Mouse (Mus musculus) myocyte (in vitro differentiated cells): ENCODE measurements around the gene Pold4. TPM values are rescaled to one million over a fixed set of nuclear protein-coding genes. Genes with fewer than 3 reads are reported as not detected.

Source experiments
- H3K27me3 ChIP-seq: one replicate; pipeline ENCODE4 v1.6.1; 2011; ENCODE audit not compliant: control insufficient read depth, insufficient read depth, insufficient read length
- H3K36me3 ChIP-seq: one replicate; pipeline ENCODE4 v1.6.1; 2011; ENCODE audit not compliant: control insufficient read depth, insufficient read depth
- H3K4me2 ChIP-seq: one replicate; pipeline ENCODE4 v1.6.1; 2011; ENCODE audit warnings: low read depth, control low read depth
- H3K4me3 ChIP-seq: one replicate; pipeline ENCODE4 v1.5.1; 2011; ENCODE audit warnings: mild to moderate bottlenecking, control low read depth, moderate library complexity
- H3K79me2 ChIP-seq: one replicate; pipeline ENCODE4 v1.6.1; 2011; ENCODE audit not compliant: control insufficient read depth, insufficient read depth
- H3ac ChIP-seq: one replicate; pipeline ENCODE4 v1.6.1; 2011; ENCODE audit not compliant: control insufficient read depth, insufficient read length
- CEBPB ChIP-seq: IDR thresholded peaks from 2 replicates; pipeline ENCODE4 v1.6.1; 2011; ENCODE audit warnings: mild to moderate bottlenecking, moderate library complexity; ENCODE audit not compliant: poor library complexity, insufficient read depth, severe bottlenecking
- E2F4 ChIP-seq: IDR thresholded peaks from one replicate; pipeline ENCODE4 v1.6.1; 2011; ENCODE audit warnings: mild to moderate bottlenecking, control low read depth, moderate library complexity; ENCODE audit not compliant: insufficient read depth
- MAX ChIP-seq: IDR thresholded peaks from one replicate; pipeline ENCODE4 v1.6.1; 2011; ENCODE audit warnings: low read depth, mild to moderate bottlenecking, control low read depth
- MYOD1 ChIP-seq, 3 experiments: IDR thresholded peaks; one replicate each; pipeline ENCODE4 v1.6.1; 2011; ENCODE audit warnings: control low read depth in 2 of 3, low read depth in 2 of 3, mild to moderate bottlenecking in 2 of 3, moderate library complexity in 1 of 3; ENCODE audit not compliant: insufficient read length in 2 of 3, control insufficient read depth in 1 of 3
- MYOG ChIP-seq, 3 experiments: IDR thresholded peaks; one replicate each; pipeline ENCODE4 v1.6.1; 2011; ENCODE audit warnings: control low read depth in 2 of 3, low read depth in 2 of 3, mild to moderate bottlenecking in 2 of 3; ENCODE audit not compliant: insufficient read length in 2 of 3, control insufficient read depth in 1 of 3, insufficient read depth in 1 of 3
- POLR2A ChIP-seq: IDR thresholded peaks from one replicate; pipeline ENCODE4 v1.6.1; 2011; ENCODE audit warnings: low read depth, mild to moderate bottlenecking, control low read depth, moderate library complexity; ENCODE audit not compliant: insufficient read length
- POLR2AphosphoS2 ChIP-seq: IDR thresholded peaks from one replicate; pipeline ENCODE4 v1.6.1; 2011; ENCODE audit warnings: low read depth, control low read depth; ENCODE audit not compliant: insufficient read length
- REST ChIP-seq: IDR thresholded peaks from one replicate; pipeline ENCODE4 v1.6.1; 2011; ENCODE audit warnings: mild to moderate bottlenecking, control low read depth, moderate library complexity; ENCODE audit not compliant: insufficient read depth, insufficient read length
- SRF ChIP-seq: IDR thresholded peaks from one replicate; pipeline ENCODE4 v1.6.1; 2011; ENCODE audit warnings: low read depth; ENCODE audit not compliant: control insufficient read depth, insufficient read length
- TCF12 ChIP-seq: IDR thresholded peaks from one replicate; pipeline ENCODE4 v1.6.1; 2011; ENCODE audit warnings: mild to moderate bottlenecking, control low read depth; ENCODE audit not compliant: poor library complexity, insufficient read depth, severe bottlenecking
- TCF3 ChIP-seq: IDR thresholded peaks from one replicate; pipeline ENCODE4 v1.6.1; 2011; ENCODE audit warnings: low read depth, control low read depth; ENCODE audit not compliant: insufficient read length
- USF1 ChIP-seq: IDR thresholded peaks from one replicate; pipeline ENCODE4 v1.6.1; 2011; ENCODE audit warnings: low read depth, mild to moderate bottlenecking, control low read depth, moderate library complexity
- polyA plus RNA-seq: library from polyadenylated mRNA; unstranded; fragments of >200 nt; fragmentation: generic; extraction: Trizol; gene quantifications from one replicate; pipeline ENCODE4 v1.2.1, GENCODE M21; 2012; ENCODE audit warnings: missing spikeins

The Pold4 gene
- polyA plus RNA-seq, 1 experiment: 166 TPM

DNA sequence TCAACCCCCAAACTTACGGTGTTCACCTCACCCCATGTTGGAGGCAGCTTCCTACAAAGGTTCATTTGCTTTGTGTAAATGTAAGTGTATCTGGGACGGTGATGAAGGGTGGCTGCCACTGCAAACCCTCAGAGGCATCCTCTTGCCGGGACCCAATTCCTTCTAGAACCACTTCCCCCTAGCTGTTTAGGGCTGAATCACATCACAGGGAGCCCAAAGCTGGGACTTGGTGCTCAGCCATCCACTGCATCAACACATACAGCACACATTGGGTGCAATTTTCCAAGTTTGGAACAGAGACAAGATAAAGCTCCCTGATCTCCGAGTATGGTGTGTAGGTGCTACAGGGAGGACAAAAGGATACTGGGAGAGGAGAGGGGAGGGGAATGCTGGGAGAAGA is 26.8 kb upstream of the Pold4 start:
- H3K79me2 ChIP-seq: peaks cover 13% of the 10 kb centered on the region
- no peaks in the 10 kb centered on the region for H3K27me3 ChIP-seq
- no peaks in the 10 kb centered on the region for H3K36me3 ChIP-seq
- no peak overlapping the region for H3ac ChIP-seq
- H3K4me2 ChIP-seq: no peak overlapping the region
- TF ChIP-seq TCF3 (no peak), CEBPB (no peak), E2F4 (no peak), MYOD1 (IDR thresholded peaks at IDR 0.05; ENCODE audit: control insufficient read depth in 1 of 3, insufficient read length in 2 of 3, low read depth in 2 of 3) (no peak), MYOG (IDR thresholded peaks at IDR 0.05; ENCODE audit: control insufficient read depth in 1 of 3, insufficient read depth in 1 of 3, insufficient read length in 2 of 3, low read depth in 2 of 3) (no peak), POLR2AphosphoS2 (no peak), MAX (no peak), POLR2A (no peak), REST (no peak), SRF (no peak)
- H3K4me3 ChIP-seq: no peak overlapping the region

GRCm38 (mm10) chr19:4206971-4207370 is 24.7 kb upstream of the Pold4 start:
- Histone ChIP-seq H3K4me2 (no peak overlapping the region), H3ac (no peak overlapping the region), H3K27me3 (no peaks in the 10 kb centered on the region), H3K36me3 (no peaks in the 10 kb centered on the region), H3K79me2 (no peaks in the 10 kb centered on the region), H3K4me3 (no peak overlapping the region)
- TF ChIP-seq E2F4: no peak
- TF ChIP-seq POLR2AphosphoS2: peak; percentile 20

- no peak overlapping the region for H3K4me2 ChIP-seq
- TF ChIP-seq E2F4 (no peak), SRF (no peak), TCF12 (no peak), POLR2A (no peak), TCF3 (no peak), MYOD1 (IDR thresholded peaks at IDR 0.05; ENCODE audit: control insufficient read depth in 1 of 3, insufficient read length in 2 of 3, low read depth in 2 of 3) (no peak), CEBPB (no peak), MYOG (IDR thresholded peaks at IDR 0.05; ENCODE audit: control insufficient read depth in 1 of 3, insufficient read depth in 1 of 3, insufficient read length in 2 of 3, low read depth in 2 of 3) (no peak), REST (no peak), MAX (no peak)
- no peaks in the 10 kb centered on the region for H3K36me3 ChIP-seq
- no peaks in the 10 kb centered on the region for H3K79me2 ChIP-seq
- H3K27me3 ChIP-seq: no peaks in the 10 kb centered on the region
- no peak overlapping the region for H3ac ChIP-seq
- no peak overlapping the region for H3K4me3 ChIP-seq
These were observed 23.1 kb upstream of the Pold4 start for GRCm38 (mm10) chr19:4208563-4208962.

GRCm38 (mm10) chr19:4211891-4212588 is 19.7 kb upstream of the Pold4 start:
- Histone ChIP-seq H3K4me3 (no peak overlapping the region), H3ac (no peak overlapping the region), H3K79me2 (peaks cover 16% of the 10 kb centered on the region), H3K27me3 (no peaks in the 10 kb centered on the region), H3K36me3 (no peaks in the 10 kb centered on the region), H3K4me2 (peak overlapping the region; percentile 20)
- TF ChIP-seq MYOG (IDR thresholded peaks at IDR 0.05; ENCODE audit: control insufficient read depth in 1 of 3, insufficient read depth in 1 of 3, insufficient read length in 2 of 3, low read depth in 2 of 3) (peak in 1 of 3 experiments; percentile 29), TCF12 (no peak)

- Histone ChIP-seq H3K79me2 (peaks cover 28% of the 10 kb centered on the region), H3K4me2 (peak overlapping the region; percentile 93), H3K27me3 (no peaks in the 10 kb centered on the region), H3K36me3 (no peaks in the 10 kb centered on the region), H3ac (peak overlapping the region; percentile 83), H3K4me3 (peak overlapping the region; percentile 39)
- TF ChIP-seq TCF12: no peak
- TF ChIP-seq USF1: no peak
- TF ChIP-seq CEBPB: no peak
- TF ChIP-seq SRF: no peak
- no peak for TF ChIP-seq POLR2A
- no peak for TF ChIP-seq POLR2AphosphoS2
- no peak for TF ChIP-seq MYOG (IDR thresholded peaks at IDR 0.05; ENCODE audit: control insufficient read depth in 1 of 3, insufficient read depth in 1 of 3, insufficient read length in 2 of 3, low read depth in 2 of 3)
- TF ChIP-seq E2F4: no peak
- no peak for TF ChIP-seq TCF3
- no peak for TF ChIP-seq REST
- TF ChIP-seq MAX: no peak
- no peak for TF ChIP-seq MYOD1 (IDR thresholded peaks at IDR 0.05; ENCODE audit: control insufficient read depth in 1 of 3, insufficient read length in 2 of 3, low read depth in 2 of 3)
These were observed 18.1 kb upstream of the Pold4 start for GRCm38 (mm10) chr19:4213524-4213974.
